Mouse (Mus musculus) cerebellum, adult 8-10 months (tissue): ENCODE measurements at regions not wholly inside any gene's neighbourhood (a gene's known extent, or its start where the extent isn't known, plus 50 kb on each side); places are given as distances from the start of the nearest gene placed in this dataset.
A peak's percentile ranks its signal among the peaks of the same experiment; 100 is the strongest.

Experiments
- DNase-seq: peaks from one replicate; pipeline ENCODE4 v3.0.0; 2022

GRCm38 (mm10) chr14:56313969-56314368 lies 50.9 kb upstream of the Atp12a start:
- DNase-seq = peak; percentile 14

GRCm38 (mm10) chr14:56314459-56314858 lies 50.4 kb upstream of the Atp12a start:
- DNase-seq = peak; percentile 47
